Comparison of ENCODE assay signal across 1 mouse cellular context in the genomic region with DNA sequence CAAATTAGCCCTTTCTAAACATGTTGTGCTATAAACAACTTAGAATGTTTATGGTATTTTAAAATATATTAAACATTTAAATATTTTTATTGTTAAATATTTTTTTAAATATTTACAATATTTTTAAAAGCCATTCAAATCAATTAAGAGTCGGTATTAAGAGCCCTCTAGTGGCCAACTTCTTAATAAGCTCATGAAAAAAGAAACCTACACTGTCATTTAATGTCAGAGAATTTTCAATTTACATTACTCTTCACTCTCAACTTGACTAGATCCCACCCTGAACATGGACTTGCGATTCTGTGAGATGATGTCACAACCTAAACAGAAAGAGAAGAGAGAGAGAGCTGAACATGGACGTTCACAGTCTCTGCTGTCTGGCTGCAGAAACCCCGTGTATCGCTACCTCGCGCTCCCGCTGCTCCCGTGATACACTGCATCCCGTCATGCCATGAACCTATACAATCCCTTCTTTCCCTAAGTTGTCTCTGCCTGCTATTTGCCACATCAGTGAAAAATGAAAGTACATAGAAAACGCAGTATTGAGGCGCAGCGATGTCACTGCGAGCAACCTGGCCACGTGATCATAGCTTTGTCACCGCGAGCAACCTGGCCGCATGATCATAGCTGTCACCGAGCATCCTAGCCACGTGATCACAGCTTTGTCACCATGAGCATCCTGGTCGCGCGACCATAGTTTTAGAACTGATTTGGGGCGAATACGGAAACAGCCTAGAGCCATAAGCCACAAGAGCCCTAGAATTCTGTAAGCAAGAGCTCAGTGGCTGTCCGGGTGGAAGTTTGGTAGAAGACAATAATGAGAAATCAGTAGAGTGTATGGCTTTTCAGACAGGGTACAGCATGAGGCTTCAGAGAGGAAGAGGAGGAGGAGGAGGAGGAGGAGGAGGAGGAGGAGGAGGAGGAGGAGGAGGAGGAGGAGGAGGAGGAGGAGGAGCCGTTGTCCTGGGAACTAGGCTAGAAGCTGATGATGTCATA.
TF ChIP-seq lines count a peak whose summit lies in the region.

No protein-coding gene starts in this region.

TF ChIP-seq in CH12.LX, 34 proteins besides CTCF, POLR2A, EP300 and RAD21 (continued from another document):
- TF ChIP-seq TCF12 (IDR thresholded peaks at IDR 0.05; ENCODE audit: low read depth, low read length): peak; percentile 22; the same call in 1 of the 2 replicates
- TF ChIP-seq JUND (conservative IDR thresholded peaks at IDR 0.05; ENCODE audit: low read depth, low read length): peak; percentile 56; the same call in 1 of the 2 replicates
- TF ChIP-seq MAZ (IDR thresholded peaks at IDR 0.05; ENCODE audit: low read depth, low read length): no peak; the same call in 1 of the 2 replicates
- TF ChIP-seq CHD1 (IDR thresholded peaks at IDR 0.05; ENCODE audit: low read depth, low read length): no peak
- TF ChIP-seq ETS1 (conservative IDR thresholded peaks at IDR 0.05; ENCODE audit: low read depth, low read length): peak; percentile 28; the same call in 1 of the 2 replicates
- TF ChIP-seq IRF4 (IDR thresholded peaks at IDR 0.05; ENCODE audit: low read depth, low read length): 0 out of 2 replicates have a peak, but pooled peaks have one; percentile 2
- 0 out of 2 replicates have a peak, but pooled peaks have one; percentile 39 for TF ChIP-seq RCOR1 (conservative IDR thresholded peaks at IDR 0.05; ENCODE audit: low read depth, low read length)
- TF ChIP-seq ZMIZ1 (IDR thresholded peaks at IDR 0.05; ENCODE audit: low read depth, low read length): no peak
- TF ChIP-seq SMC3 (IDR thresholded peaks at IDR 0.05; ENCODE audit: low read depth, low read length): peak; percentile 48
- TF ChIP-seq HCFC1 (IDR thresholded peaks at IDR 0.05; ENCODE audit: low read depth, low read length): no peak
- TF ChIP-seq NELFE (IDR thresholded peaks at IDR 0.05; ENCODE audit: low read depth, low read length): 0 out of 2 replicates have a peak, but pooled peaks have one; percentile 35
- TF ChIP-seq USF2 (conservative IDR thresholded peaks at IDR 0.05; ENCODE audit: low read depth, low read length): peak; percentile 94
- 0 out of 2 replicates have a peak, but pooled peaks have one; percentile 13 for TF ChIP-seq NRF1 (IDR thresholded peaks at IDR 0.05; ENCODE audit: low read depth, low read length)
- peak; percentile 95 for TF ChIP-seq MXI1 (IDR thresholded peaks at IDR 0.05; ENCODE audit: low read depth, low read length)
- TF ChIP-seq MYC (IDR thresholded peaks at IDR 0.05; ENCODE audit: low read depth, low read length): peak; percentile 93
- TF ChIP-seq ZNF384 (IDR thresholded peaks at IDR 0.05; ENCODE audit: low read depth, low read length): peak; percentile 42; the same call in 1 of the 2 replicates
- no peak for TF ChIP-seq GABPA (IDR thresholded peaks at IDR 0.05; ENCODE audit: insufficient replicate concordance, low read depth, low read length)
- no peak; the same call in 1 of the 2 replicates for TF ChIP-seq SIN3A (IDR thresholded peaks at IDR 0.05; ENCODE audit: low read length)
- no peak for TF ChIP-seq TBP (conservative IDR thresholded peaks at IDR 0.05; ENCODE audit: low read depth, low read length)
- TF ChIP-seq BHLHE40 (IDR thresholded peaks at IDR 0.05; ENCODE audit: low read depth, low read length): peak; percentile 87
TF ChIP-seq in CH12.LX: peak in this region for 17.
